Mouse (Mus musculus) lung, postnatal 0 days (tissue): ENCODE results near the gene Serping1.

Experiments
- CTCF ChIP-seq: IDR thresholded peaks from 2 replicates; pipeline ENCODE4 v1.5.1; 2016; ENCODE audit warnings: antibody characterized with exemption, mild to moderate bottlenecking
- EP300 ChIP-seq: IDR thresholded peaks from 2 replicates; pipeline ENCODE4 v1.6.1; 2016; ENCODE audit warnings: antibody characterized with exemption, mild to moderate bottlenecking, control low read depth

DNA sequence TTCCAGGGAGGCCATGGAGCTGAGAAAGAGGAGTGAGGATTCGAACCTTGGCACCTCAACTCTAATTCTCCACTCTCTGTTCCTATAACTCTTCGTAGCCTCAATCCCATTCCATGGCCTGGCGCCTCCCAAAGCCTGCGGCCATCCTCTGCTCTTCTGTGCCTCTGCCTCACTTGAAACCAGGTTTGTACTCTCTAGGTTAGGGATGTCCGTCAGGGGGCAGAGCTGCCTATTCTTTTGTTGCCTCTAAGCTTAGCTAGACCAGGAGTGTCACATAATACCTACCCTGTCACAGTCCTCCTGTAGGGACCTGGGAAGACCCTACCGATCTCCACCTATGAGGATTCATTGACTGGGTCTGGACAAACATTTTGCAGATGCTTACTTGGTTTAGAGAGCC, 37.4 kb upstream of the Serping1 start:
- TF ChIP-seq CTCF (no peak), EP300 (no peak)
